Mouse (Mus musculus) c-Kit-positive CD71-negative TER-119-negative erythroid progenitor cells, embryonic 14.5 days (primary cell): ENCODE data around the gene Adra2a.

Experiments used
- DNase-seq: peaks from one replicate; pipeline ENCODE4 v3.0.0-alpha.2; 2013; ENCODE audit warnings: low read depth

The Adra2a gene

DNA sequence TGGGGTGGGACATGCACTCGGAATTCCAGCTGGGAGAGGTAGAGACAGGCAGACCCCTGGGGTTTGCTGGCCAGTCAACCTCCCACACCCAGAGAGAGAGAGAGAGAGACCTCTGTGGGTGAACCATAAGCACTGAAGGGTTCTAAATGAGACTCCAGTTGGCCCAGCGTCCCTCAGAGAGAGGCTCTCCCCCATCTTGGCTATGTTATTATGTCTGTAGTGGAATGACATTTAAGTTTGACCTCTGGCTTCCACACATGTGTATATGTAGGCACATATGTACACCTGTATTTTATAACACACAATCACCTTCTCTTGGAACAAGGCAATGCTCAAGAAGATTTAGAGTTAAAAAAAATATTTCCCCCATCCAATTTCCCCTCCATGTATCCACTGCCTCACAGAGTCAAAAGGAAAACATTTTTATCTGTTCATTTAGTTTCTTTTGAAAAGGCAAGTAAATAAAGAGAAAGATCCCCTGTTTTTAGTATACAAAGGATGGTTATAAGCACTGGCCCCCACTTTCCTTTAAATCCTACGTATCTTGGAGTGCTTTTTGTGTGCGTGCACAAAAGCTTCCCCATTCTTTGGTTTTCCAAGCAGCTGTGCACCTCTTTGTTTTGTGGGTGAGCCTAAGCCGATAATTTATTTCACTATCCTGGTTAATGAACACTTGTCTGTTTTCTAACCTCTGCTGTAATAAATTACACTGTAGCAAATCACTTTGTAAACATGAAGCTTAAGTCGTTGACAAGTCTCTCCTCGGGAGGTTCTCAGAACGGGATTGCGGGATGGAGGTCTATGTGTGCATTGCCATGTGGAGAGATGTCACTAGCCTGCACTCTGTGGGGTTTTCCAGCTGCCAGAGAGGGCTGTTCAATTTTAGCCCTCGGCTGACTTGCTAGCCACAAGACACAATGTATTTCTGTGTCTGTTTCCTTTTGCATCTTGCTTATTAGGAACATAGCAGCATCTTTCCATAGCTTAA is 32.7 kb downstream of the Adra2a start:
- DNase-seq, result no peak

- no peak for DNase-seq
These were observed 37.4 kb downstream of the Adra2a start for GRCm38 (mm10) chr19:54081303-54081702.

DNA sequence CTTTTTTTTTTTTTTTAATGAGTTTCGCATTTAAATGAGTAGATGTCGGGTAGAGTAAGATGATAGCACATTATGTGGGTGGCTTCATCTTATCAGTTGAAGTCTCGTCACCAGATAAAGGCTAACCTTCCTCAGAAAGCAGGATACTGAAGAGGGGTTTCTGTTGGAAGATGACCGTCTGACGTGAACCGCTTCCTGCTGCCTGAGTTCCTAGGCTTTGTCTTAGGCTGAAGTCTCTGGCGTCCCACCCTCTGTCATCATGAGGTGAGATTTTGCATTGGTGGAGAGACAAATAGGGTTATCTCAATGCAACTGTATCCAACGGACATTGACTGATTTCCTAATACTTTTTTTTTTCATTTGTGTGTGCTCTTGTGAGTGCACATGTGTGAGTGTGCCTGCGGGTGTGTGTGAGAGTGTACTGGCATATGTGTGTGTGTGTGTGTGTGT is 37.8 kb downstream of the Adra2a start:
- no peak for DNase-seq

DNA sequence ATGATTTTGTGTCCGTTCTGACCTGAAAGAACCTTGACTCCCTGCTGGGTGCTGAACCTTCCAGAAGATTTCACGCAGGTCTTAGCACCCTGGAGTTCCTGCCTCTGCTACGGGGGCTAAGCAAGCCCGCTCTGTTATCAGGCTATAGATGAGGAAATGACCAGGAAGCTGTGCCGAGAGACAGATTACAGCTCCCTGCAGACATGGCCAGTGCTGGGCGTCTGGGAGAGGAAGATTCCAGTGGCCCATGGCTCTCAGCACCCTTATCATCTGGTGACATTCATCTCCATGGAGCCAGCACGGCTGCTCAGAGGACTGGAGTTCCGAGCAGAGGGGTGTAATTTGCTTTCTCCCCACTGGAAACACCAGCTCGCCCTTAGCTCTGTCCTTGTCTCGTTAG is 43.4 kb downstream of the Adra2a start:
- peak; percentile 13 for DNase-seq

GRCm38 (mm10) chr19:54093599-54093998 is 49.6 kb downstream of the Adra2a start:
- DNase-seq, result no peak

GRCm38 (mm10) chr19:54095716-54096115 is 51.8 kb downstream of the Adra2a start:
- no peak for DNase-seq

DNA sequence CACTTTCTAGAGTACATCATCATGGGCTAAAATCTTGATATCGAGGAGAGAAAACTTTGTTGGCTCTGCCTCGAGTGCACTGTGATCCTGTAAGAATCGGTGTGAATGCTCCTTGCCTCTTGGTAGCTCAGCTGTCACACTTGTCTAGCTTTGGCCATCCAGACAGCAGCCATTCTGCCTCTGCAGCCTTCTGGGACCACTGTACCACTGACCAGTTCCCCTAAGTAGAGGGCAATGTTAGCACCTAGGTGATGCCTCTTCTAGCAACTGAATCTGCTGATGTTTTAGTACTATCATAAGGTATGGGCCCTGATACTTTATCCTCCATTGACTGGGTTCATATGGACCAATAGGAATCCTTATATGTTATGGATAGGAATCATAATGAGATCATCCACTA is 54.4 kb downstream of the Adra2a start:
- no peak for DNase-seq
